Mouse (Mus musculus): ENCODE data around the gene Nme6. TPM values are rescaled to one million over a fixed set of nuclear protein-coding genes. Genes with fewer than 3 reads are reported as not detected.

The Nme6 gene
- polyA plus RNA-seq, 1 experiment = 159 TPM

- Histone ChIP-seq H3K4me3 (ENCODE audit: control insufficient read depth, low read depth, low read length) (no peak overlapping the region), H3K4me1 (ENCODE audit: control insufficient read depth, insufficient read depth, low read length) (peaks cover 4% of the 10 kb centered on the region), H3K36me3 (ENCODE audit: control insufficient read depth, insufficient read depth, low read length) (no peaks in the 10 kb centered on the region), H3K27me3 (ENCODE audit: control insufficient read depth, insufficient read depth, low read length) (no peaks in the 10 kb centered on the region), H3K27ac (ENCODE audit: control insufficient read depth, insufficient read depth, low read depth, low read length) (no peak overlapping the region)
- no peak for TF ChIP-seq POLR2A (IDR thresholded peaks at IDR 0.05; ENCODE audit: control insufficient read depth, low read depth, low read length)
- no peak for TF ChIP-seq CTCF (IDR thresholded peaks at IDR 0.05; ENCODE audit: control insufficient read depth, insufficient read depth, insufficient replicate concordance, low read depth, low read length)
These were observed 33.7 kb downstream of the Nme6 start for GRCm38 (mm10) chr9:109866218-109866617.

GRCm38 (mm10) chr9:109870983-109871572 lies 38.5 kb downstream of the Nme6 start:
- peaks cover 7% of the 10 kb centered on the region for H3K4me1 ChIP-seq (ENCODE audit: control insufficient read depth, insufficient read depth, low read length)
- no peaks in the 10 kb centered on the region for H3K36me3 ChIP-seq (ENCODE audit: control insufficient read depth, insufficient read depth, low read length)
- no peak for TF ChIP-seq CTCF (IDR thresholded peaks at IDR 0.05; ENCODE audit: control insufficient read depth, insufficient read depth, insufficient replicate concordance, low read depth, low read length)
- TF ChIP-seq POLR2A (IDR thresholded peaks at IDR 0.05; ENCODE audit: control insufficient read depth, low read depth, low read length) = no peak
- no peaks in the 10 kb centered on the region for H3K27me3 ChIP-seq (ENCODE audit: control insufficient read depth, insufficient read depth, low read length)
- H3K27ac ChIP-seq (ENCODE audit: control insufficient read depth, insufficient read depth, low read depth, low read length) = no peak overlapping the region
- H3K4me3 ChIP-seq (ENCODE audit: control insufficient read depth, low read depth, low read length) = no peak overlapping the region

GRCm38 (mm10) chr9:109874797-109875691 lies 42.5 kb downstream of the Nme6 start, which contains the start of gene Cdc25a:
Cdc25a (plus strand) TSS chr9:109875579.
- no peaks in the 10 kb centered on the region for H3K27me3 ChIP-seq (ENCODE audit: control insufficient read depth, insufficient read depth, low read length)
- no peaks in the 10 kb centered on the region for H3K36me3 ChIP-seq (ENCODE audit: control insufficient read depth, insufficient read depth, low read length)
- peaks cover 12% of the 10 kb centered on the region for H3K4me1 ChIP-seq (ENCODE audit: control insufficient read depth, insufficient read depth, low read length)
- H3K27ac ChIP-seq (ENCODE audit: control insufficient read depth, insufficient read depth, low read depth, low read length) = peak within 1 kb of the TSS; percentile 93
- peak within 1 kb of the TSS; percentile 97 for H3K4me3 ChIP-seq (ENCODE audit: control insufficient read depth, low read depth, low read length)
- TF ChIP-seq POLR2A (IDR thresholded peaks at IDR 0.05; ENCODE audit: control insufficient read depth, low read depth, low read length) (peak; percentile 80), CTCF (IDR thresholded peaks at IDR 0.05; ENCODE audit: control insufficient read depth, insufficient read depth, insufficient replicate concordance, low read depth, low read length) (0 out of 2 replicates have a peak, but pooled peaks have one; percentile 3)

- H3K27ac ChIP-seq (ENCODE audit: control insufficient read depth, insufficient read depth, low read depth, low read length) = peak overlapping the region; percentile 93
- H3K4me3 ChIP-seq (ENCODE audit: control insufficient read depth, low read depth, low read length) = peak overlapping the region; percentile 97
- no peaks in the 10 kb centered on the region for H3K36me3 ChIP-seq (ENCODE audit: control insufficient read depth, insufficient read depth, low read length)
- H3K4me1 ChIP-seq (ENCODE audit: control insufficient read depth, insufficient read depth, low read length) = peaks cover 9% of the 10 kb centered on the region
- H3K27me3 ChIP-seq (ENCODE audit: control insufficient read depth, insufficient read depth, low read length) = no peaks in the 10 kb centered on the region
- TF ChIP-seq CTCF (IDR thresholded peaks at IDR 0.05; ENCODE audit: control insufficient read depth, insufficient read depth, insufficient replicate concordance, low read depth, low read length) (no peak), POLR2A (IDR thresholded peaks at IDR 0.05; ENCODE audit: control insufficient read depth, low read depth, low read length) (no peak)
These were observed 43.4 kb downstream of the Nme6 start for GRCm38 (mm10) chr9:109875695-109876601.

- Histone ChIP-seq H3K36me3 (ENCODE audit: control insufficient read depth, insufficient read depth, low read length) (peaks cover 1% of the 10 kb centered on the region; the same call in 1 of the 2 replicates), H3K4me1 (ENCODE audit: control insufficient read depth, insufficient read depth, low read length) (peaks cover 8% of the 10 kb centered on the region), H3K27ac (ENCODE audit: control insufficient read depth, insufficient read depth, low read depth, low read length) (no peak overlapping the region; the same call in 1 of the 2 replicates), H3K4me3 (ENCODE audit: control insufficient read depth, low read depth, low read length) (peak overlapping the region; percentile 97), H3K27me3 (ENCODE audit: control insufficient read depth, insufficient read depth, low read length) (no peaks in the 10 kb centered on the region)
- TF ChIP-seq CTCF (IDR thresholded peaks at IDR 0.05; ENCODE audit: control insufficient read depth, insufficient read depth, insufficient replicate concordance, low read depth, low read length) (no peak), POLR2A (IDR thresholded peaks at IDR 0.05; ENCODE audit: control insufficient read depth, low read depth, low read length) (no peak)
These were observed 44.2 kb downstream of the Nme6 start for GRCm38 (mm10) chr9:109876756-109877155.

GRCm38 (mm10) chr9:109877666-109878065 lies 45.1 kb downstream of the Nme6 start:
- TF ChIP-seq POLR2A (IDR thresholded peaks at IDR 0.05; ENCODE audit: control insufficient read depth, low read depth, low read length) = no peak
- TF ChIP-seq CTCF (IDR thresholded peaks at IDR 0.05; ENCODE audit: control insufficient read depth, insufficient read depth, insufficient replicate concordance, low read depth, low read length) = no peak
- no peak overlapping the region for H3K4me3 ChIP-seq (ENCODE audit: control insufficient read depth, low read depth, low read length)
- H3K4me1 ChIP-seq (ENCODE audit: control insufficient read depth, insufficient read depth, low read length) = peaks cover 8% of the 10 kb centered on the region
- peaks cover 5% of the 10 kb centered on the region for H3K36me3 ChIP-seq (ENCODE audit: control insufficient read depth, insufficient read depth, low read length)
- H3K27ac ChIP-seq (ENCODE audit: control insufficient read depth, insufficient read depth, low read depth, low read length) = no peak overlapping the region
- no peaks in the 10 kb centered on the region for H3K27me3 ChIP-seq (ENCODE audit: control insufficient read depth, insufficient read depth, low read length)

Measured in testis, adult 2 months (tissue).